Mouse (Mus musculus) G1E (cell line): Measurements from ENCODE around the gene 1110008L16Rik.

Experiments used
- CTCF ChIP-seq: IDR thresholded peaks from 2 replicates; pipeline ENCODE4 v1.5.1; 2012; ENCODE audit warnings: low read depth, low read length, inconsistent platforms, mixed read lengths
- GATA1 ChIP-seq: IDR thresholded peaks from 2 replicates; pipeline ENCODE4 v1.6.1; 2012; ENCODE audit warnings: borderline replicate concordance, low read length, inconsistent platforms, mixed read lengths
- GATA2 ChIP-seq: IDR thresholded peaks from 2 replicates; pipeline ENCODE4 v1.6.1; 2012; ENCODE audit warnings: low read depth, low read length, inconsistent platforms, borderline replicate concordance
- POLR2AphosphoS5 ChIP-seq: IDR thresholded peaks from 2 replicates; pipeline ENCODE4 v1.6.1; 2012; ENCODE audit warnings: low read depth, low read length, inconsistent platforms; ENCODE audit not compliant: insufficient replicate concordance
- TAL1 ChIP-seq: conservative IDR thresholded peaks from 2 replicates; pipeline ENCODE4 v1.6.1; 2012; ENCODE audit warnings: low read depth, low read length, inconsistent platforms, mixed read lengths

DNA sequence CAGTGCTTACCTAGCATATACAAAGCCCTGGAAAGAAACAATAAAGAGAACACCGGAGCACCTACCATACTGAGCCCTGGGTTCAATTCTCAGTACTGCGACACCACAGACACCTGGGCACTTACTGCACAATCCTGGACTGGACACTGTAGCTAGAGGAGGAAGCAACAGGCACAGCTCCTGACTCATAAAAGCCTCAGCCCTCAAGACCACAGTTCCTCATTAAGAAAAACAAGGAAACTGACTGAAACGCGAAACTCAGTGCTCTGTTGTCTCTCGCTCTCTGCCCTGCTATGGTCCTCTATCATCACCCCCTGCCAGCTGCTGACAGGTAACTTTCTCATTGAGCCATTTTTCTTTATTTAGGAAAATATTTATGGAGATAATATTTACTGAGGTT, at the start of gene 1110008L16Rik:
- TF ChIP-seq CTCF = no peak
- no peak for TF ChIP-seq GATA2
- TF ChIP-seq GATA1 = no peak
- TF ChIP-seq TAL1 = no peak
- TF ChIP-seq POLR2AphosphoS5 = no peak
